Mouse (Mus musculus) MEL (cell line): ENCODE data around the gene Tas2r144. TPM values are rescaled to one million over a fixed set of nuclear protein-coding genes. Genes with fewer than 3 reads are reported as not detected.

Source experiments
- DNase-seq: peaks from one replicate; pipeline ENCODE4 v3.0.0; 2011; ENCODE audit warnings: low read depth, low spot score
- H3K27ac ChIP-seq: 2 replicates; pipeline ENCODE4 v1.5.1; 2012; ENCODE audit warnings: low read depth, mild to moderate bottlenecking, control low read depth, low read length, moderate library complexity; ENCODE audit not compliant: control insufficient read depth
- H3K27me3 ChIP-seq, 2 experiments: fragments of 150-350 bp in 1 of 2; sonication (generic) in 1 of 2; 2 replicates each; pipeline ENCODE4 v1.6.1; 2012; ENCODE audit warnings: low read length in 2 of 2, mild to moderate bottlenecking in 2 of 2, improper control_type of control experiment in 1 of 2, moderate library complexity in 1 of 2; ENCODE audit not compliant: insufficient read depth in 2 of 2, control insufficient read depth in 1 of 2
- H3K36me3 ChIP-seq, 2 experiments: 2 replicates each; pipeline ENCODE4 v1.6.1; 2012 to 2014; ENCODE audit warnings: low read length in 2 of 2, improper control_type of control experiment in 1 of 2, inconsistent platforms in 1 of 2, mild to moderate bottlenecking in 1 of 2; ENCODE audit not compliant: insufficient read depth in 2 of 2, control insufficient read depth in 1 of 2
- H3K4me1 ChIP-seq, 2 experiments: fragments of 150-350 bp in 1 of 2; sonication (generic) in 1 of 2; 2 replicates each; pipeline ENCODE4 v1.6.1; 2012; ENCODE audit warnings: low read length in 2 of 2, improper control_type of control experiment in 1 of 2, mild to moderate bottlenecking in 1 of 2; ENCODE audit not compliant: insufficient read depth in 2 of 2, control insufficient read depth in 1 of 2
- H3K4me3 ChIP-seq, 2 experiments: fragments of 150-350 bp in 1 of 2; sonication (generic) in 1 of 2; 2 replicates each; pipeline ENCODE4 v1.5.1; 2012; ENCODE audit warnings: low read depth in 2 of 2, low read length in 2 of 2, mild to moderate bottlenecking in 2 of 2, moderate library complexity in 2 of 2, control low read depth in 1 of 2, improper control_type of control experiment in 1 of 2; ENCODE audit not compliant: control insufficient read depth in 1 of 2, insufficient read depth in 1 of 2
- H3K79me2 ChIP-seq: 2 replicates; pipeline ENCODE4 v1.6.1; 2012; ENCODE audit warnings: mild to moderate bottlenecking, low read length, moderate library complexity; ENCODE audit not compliant: control insufficient read depth, poor library complexity, insufficient read depth
- H3K9ac ChIP-seq: 2 replicates; pipeline ENCODE4 v1.6.1; 2012; ENCODE audit warnings: low read depth, mild to moderate bottlenecking, control low read depth, low read length, moderate library complexity; ENCODE audit not compliant: control insufficient read depth, poor library complexity, severe bottlenecking
- H3K9me3 ChIP-seq: fragments of 150-350 bp; sonication (generic); replicated peaks from 2 replicates; pipeline ENCODE4 v1.6.1; 2012; ENCODE audit warnings: mild to moderate bottlenecking, low read length, improper control_type of control experiment, moderate library complexity; ENCODE audit not compliant: insufficient read depth
- BHLHE40 ChIP-seq: IDR thresholded peaks from 2 replicates; pipeline ENCODE4 v1.6.1; 2012; ENCODE audit warnings: low read depth, mild to moderate bottlenecking, inconsistent platforms, low read length, improper control_type of control experiment, borderline replicate concordance
- CTCF ChIP-seq, 3 experiments: IDR thresholded peaks in 2 of 3; conservative IDR thresholded peaks in 1 of 3; 2 replicates each; pipeline ENCODE4 v1.5.1; 2011 to 2012; ENCODE audit warnings: low read length in 3 of 3, low read depth in 2 of 3, mild to moderate bottlenecking in 2 of 3, improper control_type of control experiment in 1 of 3, inconsistent platforms in 1 of 3, mixed read lengths in 1 of 3, moderate library complexity in 1 of 3; ENCODE audit not compliant: control insufficient read depth in 1 of 3, insufficient read depth in 1 of 3, poor library complexity in 1 of 3, severe bottlenecking in 1 of 3
- E2F4 ChIP-seq: IDR thresholded peaks from 2 replicates; pipeline ENCODE4 v1.6.1; 2011; ENCODE audit warnings: low read depth, low read length, improper control_type of control experiment, borderline replicate concordance
- ELF1 ChIP-seq: IDR thresholded peaks from 2 replicates; pipeline ENCODE4 v1.6.1; 2014; ENCODE audit warnings: low read depth, mild to moderate bottlenecking, inconsistent platforms, low read length, improper control_type of control experiment, moderate library complexity
- EP300 ChIP-seq, 2 experiments: IDR thresholded peaks; 2 replicates each; pipeline ENCODE4 v1.6.1; 2011; ENCODE audit warnings: improper control_type of control experiment in 2 of 2, low read length in 2 of 2, low read depth in 1 of 2, mild to moderate bottlenecking in 1 of 2
- GABPA ChIP-seq: IDR thresholded peaks from 2 replicates; pipeline ENCODE4 v1.6.1; 2012; ENCODE audit warnings: low read depth, mild to moderate bottlenecking, inconsistent platforms, low read length, improper control_type of control experiment, moderate library complexity
- GATA1 ChIP-seq: IDR thresholded peaks from 2 replicates; pipeline ENCODE4 v1.6.1; 2011; ENCODE audit warnings: low read depth, low read length, improper control_type of control experiment
- HCFC1 ChIP-seq: IDR thresholded peaks from 2 replicates; pipeline ENCODE4 v1.6.1; 2012; ENCODE audit warnings: low read depth, mild to moderate bottlenecking, inconsistent platforms, low read length, improper control_type of control experiment, moderate library complexity
- MAX ChIP-seq: IDR thresholded peaks from 2 replicates; pipeline ENCODE4 v1.6.1; 2011; ENCODE audit warnings: low read length, improper control_type of control experiment
- MAZ ChIP-seq: IDR thresholded peaks from 2 replicates; pipeline ENCODE4 v1.6.1; 2012; ENCODE audit warnings: low read depth, mild to moderate bottlenecking, inconsistent platforms, low read length, improper control_type of control experiment
- MEF2A ChIP-seq: IDR thresholded peaks from 2 replicates; pipeline ENCODE4 v1.6.1; 2014; ENCODE audit warnings: low read depth, mild to moderate bottlenecking, inconsistent platforms, low read length, improper control_type of control experiment; ENCODE audit not compliant: poor library complexity, insufficient replicate concordance, severe bottlenecking; ENCODE audit errors: extremely low read depth
- MXI1 ChIP-seq: IDR thresholded peaks from 2 replicates; pipeline ENCODE4 v1.6.1; 2011; ENCODE audit warnings: mild to moderate bottlenecking, low read depth, low read length, improper control_type of control experiment
- MYC ChIP-seq: IDR thresholded peaks from 2 replicates; pipeline ENCODE4 v1.6.1; 2011; ENCODE audit warnings: low read depth, mild to moderate bottlenecking, low read length, improper control_type of control experiment, moderate library complexity
- NRF1 ChIP-seq: IDR thresholded peaks from 2 replicates; pipeline ENCODE4 v1.6.1; 2014; ENCODE audit warnings: low read depth, mild to moderate bottlenecking, inconsistent platforms, low read length, improper control_type of control experiment, moderate library complexity; ENCODE audit not compliant: poor library complexity, insufficient read depth, severe bottlenecking
- POLR2A ChIP-seq, 2 experiments: IDR thresholded peaks; 2 replicates each; pipeline ENCODE4 v1.6.1; 2011 to 2012; ENCODE audit warnings: low read length in 2 of 2, mild to moderate bottlenecking in 2 of 2, control low read depth in 1 of 2, improper control_type of control experiment in 1 of 2, low read depth in 1 of 2, moderate library complexity in 1 of 2; ENCODE audit not compliant: control insufficient read depth in 1 of 2, insufficient read depth in 1 of 2, poor library complexity in 1 of 2
- RAD21 ChIP-seq: IDR thresholded peaks from 2 replicates; pipeline ENCODE4 v1.6.1; 2011; ENCODE audit warnings: mild to moderate bottlenecking, low read depth, low read length, improper control_type of control experiment
- RCOR1 ChIP-seq: IDR thresholded peaks from 2 replicates; pipeline ENCODE4 v1.6.1; 2012; ENCODE audit warnings: low read depth, mild to moderate bottlenecking, inconsistent platforms, low read length, improper control_type of control experiment
- SIN3A ChIP-seq: IDR thresholded peaks from 2 replicates; pipeline ENCODE4 v1.6.1; 2012; ENCODE audit warnings: low read length, improper control_type of control experiment, inconsistent platforms
- SMC3 ChIP-seq: IDR thresholded peaks from 2 replicates; pipeline ENCODE4 v1.6.1; 2011; ENCODE audit warnings: low read depth, low read length, improper control_type of control experiment
- TCF12 ChIP-seq: IDR thresholded peaks from 2 replicates; pipeline ENCODE4 v1.6.1; 2014; ENCODE audit warnings: low read depth, mild to moderate bottlenecking, inconsistent platforms, low read length, improper control_type of control experiment, moderate library complexity
- USF1 ChIP-seq: IDR thresholded peaks from 2 replicates; pipeline ENCODE4 v1.6.1; 2014; ENCODE audit warnings: low read depth, mild to moderate bottlenecking, inconsistent platforms, low read length, improper control_type of control experiment, moderate library complexity
- ZC3H11A ChIP-seq: IDR thresholded peaks from 2 replicates; pipeline ENCODE4 v1.6.1; 2012; ENCODE audit warnings: low read depth, mild to moderate bottlenecking, inconsistent platforms, low read length, improper control_type of control experiment
- polyA plus RNA-seq, 2 experiments: library from polyadenylated mRNA; stranded (reverse) in 1 of 2; unstranded in 1 of 2; fragments of >175 nt in 1 of 2; fragments of >200 nt in 1 of 2; gene quantifications; 2 replicates each; pipeline versions ENCODE4 v1.2.1 to v1.2.4; 2012; ENCODE audit warnings: low replicate concordance in 2 of 2, low read depth in 1 of 2; ENCODE audit not compliant: insufficient read length in 2 of 2, insufficient read depth in 1 of 2, missing spikeins in 1 of 2
- total RNA-seq: library from RNA; depleted of rRNA; stranded (reverse); fragments of 300-350 nt; gene quantifications from 2 replicates; pipeline ENCODE4 v1.2.3, GENCODE M21; 2012; rRNA removed

Gene Tas2r144
- total and polyA plus RNA-seq, 3 experiments, result not detected

- H3K4me1 ChIP-seq, result peaks cover 3 to 6% of the 10 kb centered on the region in 2 experiments; a peak in 3 of 4 replicates
- peaks cover 4 to 13% of the 10 kb centered on the region in 2 experiments for H3K36me3 ChIP-seq
- H3K4me3 ChIP-seq, result peak within 1 kb of the TSS; percentile 86 to 92
- peak within 1 kb of the TSS; percentile 91 for H3K27ac ChIP-seq
- H3K9me3 ChIP-seq, result no peaks in the 10 kb centered on the region
- peak within 1 kb of the TSS; percentile 97 for H3K9ac ChIP-seq
- TF ChIP-seq ZC3H11A (0 out of 2 replicates have a peak, but pooled peaks have one; percentile 28), GABPA (no peak), SIN3A (peak; percentile 84), EP300 (IDR thresholded peaks at IDR 0.05; ENCODE audit: low read depth in 1 of 2, low read length in 2 of 2) (0 out of 4 replicates have a peak, but pooled peaks of 1 of the 2 experiments have one; percentile 9), ELF1 (peak; percentile 45), MAX (peak; percentile 82), BHLHE40 (no peak), SMC3 (peak; percentile 52), USF1 (no peak), NRF1 (peak; percentile 99), MEF2A (no peak), GATA1 (peak; percentile 37; the same call in 1 of the 2 replicates), CTCF (IDR thresholded peaks at IDR 0.05 in 2 of 3, conservative IDR thresholded peaks at IDR 0.05 in 1 of 3; ENCODE audit: control insufficient read depth in 1 of 3, insufficient read depth in 1 of 3, low read depth in 2 of 3, low read length in 3 of 3, poor library complexity in 1 of 3, severe bottlenecking in 1 of 3) (peak; percentile 68 to 79 (median 74)), RAD21 (peak; percentile 56), MXI1 (peak; percentile 74), TCF12 (no peak), HCFC1 (peak; percentile 81), MAZ (peak; percentile 43), POLR2A (IDR thresholded peaks at IDR 0.05; ENCODE audit: control insufficient read depth in 1 of 2, insufficient read depth in 1 of 2, low read depth in 1 of 2, low read length in 2 of 2, poor library complexity in 1 of 2) (peak; percentile 55 to 70; a peak in 2 of 4 replicates), E2F4 (peak; percentile 95), RCOR1 (0 out of 2 replicates have a peak, but pooled peaks have one; percentile 1), MYC (peak; percentile 77; the same call in 1 of the 2 replicates)
- no peaks in the 10 kb centered on the region for H3K27me3 ChIP-seq
- peak; percentile 98 for DNase-seq
- H3K79me2 ChIP-seq, result peaks cover 14% of the 10 kb centered on the region
Measured at GRCm38 (mm10) chr6:42264626-42265312, 49.6 kb downstream of the Tas2r144 start, which contains the start of gene Casp2. Gene Casp2 (plus strand): TSS chr6:42264985.

Other genes with a start within 250 kb of the Tas2r144 start
- not detected in 2 replicates for gene Sval3, start 247.2 kb upstream of the Tas2r144 start, total RNA-seq
- not detected for gene Sval3, start 247.2 kb upstream of the Tas2r144 start, polyA plus RNA-seq
- not detected in 2 replicates for gene Sva, start 176.9 kb upstream of the Tas2r144 start, total RNA-seq
- gene Sva, start 176.9 kb upstream of the Tas2r144 start, polyA plus RNA-seq, result not detected
- gene Tas2r139, start 74.4 kb upstream of the Tas2r144 start, total RNA-seq, result not detected in 2 replicates
- not detected for gene Tas2r139, start 74.4 kb upstream of the Tas2r144 start, polyA plus RNA-seq
- gene Gstk1, start 30.6 kb downstream of the Tas2r144 start, total RNA-seq, result 1.2 and 1.4 TPM in 2 replicates
- gene Gstk1, start 30.6 kb downstream of the Tas2r144 start, polyA plus RNA-seq, result 1 to 10 TPM in 1 of 2 experiments, not detected in 1; 1.2 TPM
- not detected in 2 replicates for gene Tmem139, start 46.6 kb downstream of the Tas2r144 start, total RNA-seq
- under 1 TPM in 1 of 2 experiments, not detected in 1; 0.08 TPM for gene Tmem139, start 46.6 kb downstream of the Tas2r144 start, polyA plus RNA-seq
- gene Casp2, start 49.7 kb downstream of the Tas2r144 start, total RNA-seq, result 21.3 and 22.2 TPM in 2 replicates
- 10 to 100 TPM in 1 of 2 experiments, not detected in 1; 42.3 TPM for gene Casp2, start 49.7 kb downstream of the Tas2r144 start, polyA plus RNA-seq
- 0.04 and 0.10 TPM in 2 replicates for gene Clcn1, start 71.4 kb downstream of the Tas2r144 start, total RNA-seq
- under 1 TPM in 1 of 2 experiments, not detected in 1; 0.22 TPM for gene Clcn1, start 71.4 kb downstream of the Tas2r144 start, polyA plus RNA-seq
- not detected in 2 replicates for gene Fam131b, start 109.3 kb downstream of the Tas2r144 start, total RNA-seq
- under 1 TPM in 1 of 2 experiments, not detected in 1; 0.06 TPM for gene Fam131b, start 109.3 kb downstream of the Tas2r144 start, polyA plus RNA-seq
- gene Zyx, start 134.3 kb downstream of the Tas2r144 start, total RNA-seq, result 7.0 and 7.5 TPM in 2 replicates
- 10 to 100 TPM in 1 of 2 experiments, not detected in 1; 48.4 TPM for gene Zyx, start 134.3 kb downstream of the Tas2r144 start, polyA plus RNA-seq
- gene Epha1, start 157.9 kb downstream of the Tas2r144 start, total RNA-seq, result not detected in 2 replicates
- under 1 TPM in 1 of 2 experiments, not detected in 1; 0.04 TPM for gene Epha1, start 157.9 kb downstream of the Tas2r144 start, polyA plus RNA-seq
- gene Tas2r143, start 184.9 kb downstream of the Tas2r144 start, total RNA-seq, result not detected in 2 replicates
- not detected for gene Tas2r143, start 184.9 kb downstream of the Tas2r144 start, polyA plus RNA-seq
- not detected in 2 replicates for gene Tas2r135, start 190.1 kb downstream of the Tas2r144 start, total RNA-seq
- gene Tas2r135, start 190.1 kb downstream of the Tas2r144 start, polyA plus RNA-seq, result not detected
- gene Tas2r126, start 219.2 kb downstream of the Tas2r144 start, total RNA-seq, result not detected in 2 replicates
- gene Tas2r126, start 219.2 kb downstream of the Tas2r144 start, polyA plus RNA-seq, result not detected
- gene Olfr458, start 249.9 kb downstream of the Tas2r144 start, total RNA-seq, result not detected in 2 replicates
- gene Olfr458, start 249.9 kb downstream of the Tas2r144 start, polyA plus RNA-seq, result not detected